Mouse (Mus musculus): Measurements from ENCODE around the gene Aldh9a1.
"Not testable (repeated sequence)": the region's sequence is repeated elsewhere in the genome, so short reads cannot be mapped to it uniquely, and the experiment has no call there.

Gene Aldh9a1

DNA sequence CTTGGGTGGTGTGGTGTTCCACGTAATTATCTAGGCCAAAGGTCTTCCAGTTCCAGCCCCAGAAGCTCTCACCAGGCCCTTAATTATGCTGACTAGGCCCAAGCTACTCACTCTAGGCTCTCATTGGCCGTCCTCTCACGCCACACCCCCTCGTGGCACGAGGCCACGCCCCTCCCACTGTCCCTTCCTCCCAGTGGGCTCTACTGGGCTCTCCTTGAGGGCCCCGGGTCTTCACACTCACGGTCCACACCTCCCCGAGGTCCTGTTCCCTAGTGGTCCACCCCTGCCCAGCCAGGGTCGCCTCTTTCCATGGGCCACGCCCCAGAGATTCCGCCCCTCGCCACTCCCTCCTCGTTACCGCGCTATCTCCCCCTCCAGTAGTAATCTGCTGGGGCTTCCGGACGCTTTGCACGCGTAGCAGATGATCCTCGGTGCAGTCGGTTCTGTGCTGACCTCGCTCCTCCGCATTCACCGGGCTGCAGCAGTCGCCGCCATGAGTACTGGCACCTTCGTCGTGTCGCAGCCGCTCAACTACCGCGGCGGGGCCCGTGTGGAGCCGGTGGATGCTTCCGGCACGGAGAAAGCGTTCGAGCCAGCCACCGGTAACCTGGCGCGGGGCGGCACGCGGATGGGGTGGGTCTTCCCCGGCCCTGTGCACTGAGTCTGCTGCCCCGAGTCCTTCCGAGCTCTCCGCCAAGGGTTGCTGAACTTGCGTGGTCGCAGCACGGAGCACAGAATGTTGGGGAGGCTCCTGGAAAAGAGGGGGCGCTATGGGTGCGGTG, at the start of gene Aldh9a1:
Aldh9a1 (plus strand) TSS at position 177 of the 782 bp plus-strand sequence.
- in situ Hi-C loops (cut with MboI) = no loop called here

DNA sequence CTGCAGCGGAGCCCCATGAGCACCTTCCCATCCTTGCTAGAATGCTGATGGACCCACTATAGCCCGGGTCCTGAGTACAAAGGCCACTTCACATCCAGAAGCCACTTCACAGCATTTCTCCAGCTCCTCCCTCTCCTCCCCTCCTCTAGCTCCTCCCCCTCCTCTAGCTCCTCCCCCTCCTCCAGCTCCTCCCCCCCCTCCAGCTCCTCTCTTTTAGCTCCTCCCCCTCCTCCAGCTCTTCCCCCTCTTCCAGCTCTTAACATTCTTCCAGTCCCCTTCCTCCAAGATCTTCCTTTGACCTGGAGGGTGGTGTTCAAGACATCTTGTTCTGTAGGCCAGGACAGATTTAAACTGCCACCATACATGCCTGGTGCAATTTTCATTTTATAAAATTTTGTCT, 49.7 kb upstream of the Aldh9a1 start:
- in situ Hi-C loops (cut with MboI) = no loop called here

DNA sequence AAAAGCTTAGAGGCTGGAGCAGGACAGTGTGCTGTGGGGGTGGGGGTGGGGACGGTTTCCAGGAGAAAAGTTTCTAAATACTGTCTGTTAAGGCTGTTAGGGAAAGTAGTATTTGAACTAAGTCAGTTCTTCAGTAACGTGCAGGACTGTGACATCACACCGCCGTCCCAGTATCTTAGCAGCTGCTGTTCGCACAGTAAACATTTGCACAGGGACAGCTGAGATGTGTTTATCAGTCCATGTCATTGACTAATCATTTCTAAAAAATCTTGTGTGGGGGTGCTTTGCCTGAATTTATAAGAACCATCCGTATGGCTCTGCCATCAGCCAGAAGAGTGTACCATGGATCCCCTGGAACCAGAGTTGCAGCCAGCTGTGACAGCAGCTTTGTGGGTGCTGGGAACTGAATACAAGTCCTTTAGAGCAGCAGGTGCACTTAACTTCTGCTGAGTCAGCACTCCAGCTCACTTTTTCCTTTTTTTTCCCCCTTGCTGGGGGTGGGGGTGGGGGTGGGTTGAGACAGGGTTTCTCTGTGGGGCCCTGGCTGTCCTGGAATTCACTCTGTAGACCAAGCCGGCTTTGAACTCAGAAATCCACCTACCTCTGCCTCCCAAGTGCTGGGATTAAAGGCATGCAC, 44.2 kb upstream of the Aldh9a1 start:
- in situ Hi-C loops (cut with MboI) = no loop called here

DNA sequence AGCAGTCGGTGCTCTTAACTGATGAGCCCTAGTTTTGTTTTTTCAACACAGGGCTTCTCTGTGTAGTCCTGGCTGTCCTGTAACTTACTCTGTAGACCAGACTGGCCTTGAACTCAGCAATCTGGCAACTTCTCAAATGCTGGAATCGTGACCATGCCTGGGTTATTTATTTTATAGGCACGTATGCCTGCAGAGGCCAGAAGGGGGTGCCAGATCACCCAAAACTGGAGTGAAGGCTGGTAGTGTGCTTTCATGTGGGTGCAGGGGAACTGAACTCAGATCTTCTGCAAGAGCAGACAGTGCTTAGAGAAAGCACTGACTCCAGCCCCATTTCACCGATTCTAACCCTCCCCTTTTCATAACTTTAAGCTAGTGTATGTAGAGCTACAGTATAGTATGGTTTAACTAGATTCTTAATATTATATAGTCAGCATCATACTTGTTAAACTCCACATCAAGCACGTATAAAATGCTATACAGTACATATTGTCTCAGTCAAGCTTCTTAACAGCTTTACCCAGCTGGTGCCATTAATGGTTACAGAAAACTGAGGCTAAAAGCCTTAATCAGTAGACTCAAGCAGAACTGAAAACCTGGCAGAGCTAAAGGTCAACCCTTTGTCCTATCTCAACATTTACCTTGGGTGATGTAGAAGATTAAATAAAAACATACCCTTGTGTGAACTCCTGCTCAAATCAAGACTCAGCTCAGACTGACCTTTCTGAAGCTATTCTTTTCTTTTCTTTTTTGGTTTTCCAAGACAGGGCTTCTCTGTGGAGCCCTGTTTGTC, 43.1 kb upstream of the Aldh9a1 start:
- in situ Hi-C loops (cut with MboI) = no loop called here

DNA sequence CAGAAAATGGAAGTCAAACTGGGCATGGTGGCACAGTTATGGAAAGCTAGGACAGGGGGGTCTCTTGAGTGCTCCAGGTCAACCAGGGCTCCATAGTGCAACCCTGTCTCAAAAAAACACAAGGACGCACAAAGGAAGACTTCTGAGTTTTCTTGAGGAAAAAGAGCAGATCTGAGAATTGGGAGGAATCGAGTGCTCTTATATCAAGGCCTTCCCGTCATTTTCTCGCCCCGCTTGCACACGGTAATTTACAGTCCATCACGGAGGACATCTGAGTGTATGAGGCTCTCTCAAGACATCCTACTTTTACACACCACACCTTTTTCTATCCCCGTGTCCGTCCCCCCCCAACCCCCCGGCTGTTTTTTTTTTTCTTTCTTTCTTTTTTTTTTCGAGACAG, 42.1 kb upstream of the Aldh9a1 start:
- in situ Hi-C loops (cut with MboI) = no loop called here

DNA sequence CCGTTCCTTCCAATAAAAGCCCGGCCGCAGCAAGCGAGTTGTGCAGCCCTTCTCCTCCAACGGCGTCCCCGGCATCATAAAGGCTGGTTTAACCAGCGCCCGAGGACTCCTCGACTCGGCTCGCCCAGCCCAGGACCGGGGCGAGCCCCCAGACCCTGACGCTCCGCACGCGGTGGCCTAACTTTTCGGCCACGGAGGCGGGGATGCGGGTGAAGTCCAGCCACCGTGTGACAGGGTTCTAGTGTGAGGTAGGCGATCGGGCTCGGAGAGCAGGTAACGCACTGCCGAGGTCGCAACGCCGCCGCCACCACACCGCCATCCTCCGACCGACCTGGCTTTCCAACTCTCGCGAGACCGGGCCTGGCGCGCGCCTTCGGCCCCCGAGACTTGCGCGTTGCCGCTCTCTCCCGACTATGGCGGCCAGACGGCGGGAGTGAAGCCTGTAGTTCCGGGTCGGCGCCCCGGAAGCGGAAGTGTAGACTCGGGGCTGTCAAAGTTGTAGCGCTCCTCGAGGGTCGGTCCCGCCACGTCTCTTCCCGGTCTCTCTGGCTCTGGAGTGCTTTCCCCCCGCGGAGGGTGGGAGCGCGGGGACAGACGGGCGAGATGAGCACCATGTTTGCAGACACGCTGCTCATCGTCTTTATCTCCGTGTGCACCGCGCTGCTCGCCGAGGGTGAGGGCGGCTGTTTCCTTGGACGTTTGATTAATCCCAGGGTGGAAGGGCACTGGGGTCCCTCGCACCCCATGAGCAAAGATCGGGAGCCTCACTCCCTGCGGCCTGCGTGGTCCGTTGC, 41.3 kb upstream of the Aldh9a1 start, which contains the start of gene Tmco1:
Tmco1 (plus strand) TSS at position 118 of the 794 bp plus-strand sequence.
- in situ Hi-C loops (cut with MboI) = no loop called here

DNA sequence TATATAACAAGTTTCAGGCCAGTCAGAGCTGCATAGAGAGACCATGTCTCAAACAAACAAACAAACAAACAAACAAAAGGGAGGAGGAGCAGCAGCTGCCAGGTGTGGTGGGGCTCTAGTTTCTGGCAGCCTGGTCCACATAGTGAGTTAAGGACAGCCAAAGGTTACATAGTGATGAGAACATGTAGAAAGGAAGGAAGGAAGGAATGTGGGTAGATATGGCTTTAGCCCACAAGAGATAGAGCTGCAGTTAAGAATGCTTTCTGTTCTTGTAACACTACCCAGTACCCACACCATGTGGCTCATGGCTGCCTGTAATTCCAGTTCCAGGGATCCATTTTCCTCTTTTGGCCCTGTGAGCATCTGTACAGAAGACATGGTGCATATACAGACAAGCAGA, 37.4 kb upstream of the Aldh9a1 start:
- in situ Hi-C loops (cut with MboI) = no loop called here

DNA sequence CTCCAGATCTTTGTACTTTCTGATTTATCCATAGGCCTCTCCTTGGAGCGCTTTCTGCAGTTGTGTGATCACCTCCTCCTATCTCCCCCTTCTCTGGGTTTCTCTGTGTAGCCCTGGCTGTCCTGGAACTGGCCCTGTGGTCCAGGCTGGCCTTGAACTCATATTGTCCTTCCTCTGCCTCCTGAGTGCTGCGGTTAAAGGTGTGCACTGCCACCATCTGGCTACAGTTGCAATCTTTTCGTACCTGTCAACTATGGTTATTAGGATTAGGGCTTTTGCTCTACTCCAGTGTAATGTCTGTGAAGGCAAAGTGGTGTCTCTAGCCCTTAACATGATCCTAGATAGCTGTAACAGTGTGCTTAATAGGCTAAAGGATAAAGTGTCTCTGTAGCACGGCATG, 36.6 kb upstream of the Aldh9a1 start:
- in situ Hi-C loops (cut with MboI) = no loop called here

DNA sequence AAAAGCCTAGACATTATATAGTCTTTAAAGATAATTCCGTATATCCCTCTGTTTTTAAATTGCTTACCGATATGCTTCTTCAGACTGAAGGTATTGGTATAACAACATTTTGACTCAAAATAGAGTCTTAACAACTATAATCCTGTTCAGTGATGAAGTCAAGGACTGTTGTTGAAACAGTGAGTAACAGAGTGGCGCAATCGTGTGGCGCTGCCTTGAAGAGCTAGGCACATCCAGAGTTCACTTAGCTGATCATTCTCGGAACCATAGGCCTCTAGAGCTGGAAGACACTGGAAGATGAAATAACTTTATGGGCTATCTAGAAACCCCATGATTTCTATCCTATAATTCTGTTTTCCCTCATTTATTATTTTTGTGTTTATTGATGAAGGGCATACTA, 28.1 kb upstream of the Aldh9a1 start:
- in situ Hi-C loops (cut with MboI) = no loop called here

DNA sequence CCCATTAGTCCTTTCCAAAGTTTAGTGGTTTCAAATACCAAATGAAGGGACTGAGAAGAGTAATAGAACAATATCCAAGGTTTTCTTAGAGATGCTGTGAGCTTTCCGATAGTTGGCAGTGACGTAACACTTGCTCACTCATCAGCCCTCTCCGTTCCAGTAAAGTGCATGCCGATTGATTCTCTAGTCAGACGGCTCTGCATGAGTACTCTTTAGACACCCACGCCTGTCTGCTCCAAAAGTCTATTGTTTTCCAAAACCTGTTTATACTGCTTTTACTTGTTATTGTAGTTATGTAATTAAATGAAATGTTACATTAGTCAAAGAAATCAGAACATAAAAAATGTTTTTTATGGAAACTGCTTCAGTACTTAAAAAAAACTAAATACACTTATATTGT, 21.0 kb upstream of the Aldh9a1 start:
- in situ Hi-C loops (cut with MboI) = no loop called here

DNA sequence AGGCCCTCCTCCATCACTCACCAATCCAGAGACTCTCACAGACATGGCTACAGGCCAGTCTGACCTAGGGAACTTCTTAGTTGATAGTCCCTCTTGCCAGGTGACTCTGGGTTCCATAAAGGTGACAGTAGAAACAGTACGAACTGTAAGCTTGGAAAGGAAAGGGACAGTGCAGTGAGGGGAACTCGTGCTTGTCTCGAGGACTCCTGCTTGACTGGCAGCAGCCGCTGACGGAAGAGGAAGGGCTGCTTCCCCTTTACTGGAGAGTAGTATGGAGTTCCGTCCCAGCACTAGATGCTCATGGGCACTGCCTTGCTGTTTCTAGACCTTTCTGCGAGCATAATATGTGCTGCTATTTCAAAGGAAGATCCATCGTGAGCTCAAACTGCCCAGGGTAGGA, 18.7 kb upstream of the Aldh9a1 start:
- in situ Hi-C loops (cut with MboI) = no loop called here

DNA sequence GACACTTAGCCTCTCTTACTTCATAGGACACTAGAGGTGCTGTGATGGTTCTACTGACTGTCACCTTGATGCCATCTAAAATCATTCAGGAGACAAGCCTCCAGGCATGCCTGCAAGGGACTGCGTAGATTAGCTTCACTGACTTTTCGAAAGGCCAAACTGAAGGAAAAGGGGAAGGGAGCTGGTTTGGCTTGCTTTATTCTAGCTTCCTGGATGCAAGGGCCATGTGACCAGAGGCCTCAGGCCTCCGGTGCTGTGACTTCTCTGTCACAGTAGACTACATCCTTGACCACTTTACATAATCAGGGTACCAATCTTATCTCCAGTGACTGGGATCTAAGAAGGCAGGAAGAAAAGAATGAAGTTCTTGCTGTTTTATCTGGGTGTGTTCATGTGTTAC, 13.4 kb upstream of the Aldh9a1 start:
- in situ Hi-C loops (cut with MboI) = no loop called here

DNA sequence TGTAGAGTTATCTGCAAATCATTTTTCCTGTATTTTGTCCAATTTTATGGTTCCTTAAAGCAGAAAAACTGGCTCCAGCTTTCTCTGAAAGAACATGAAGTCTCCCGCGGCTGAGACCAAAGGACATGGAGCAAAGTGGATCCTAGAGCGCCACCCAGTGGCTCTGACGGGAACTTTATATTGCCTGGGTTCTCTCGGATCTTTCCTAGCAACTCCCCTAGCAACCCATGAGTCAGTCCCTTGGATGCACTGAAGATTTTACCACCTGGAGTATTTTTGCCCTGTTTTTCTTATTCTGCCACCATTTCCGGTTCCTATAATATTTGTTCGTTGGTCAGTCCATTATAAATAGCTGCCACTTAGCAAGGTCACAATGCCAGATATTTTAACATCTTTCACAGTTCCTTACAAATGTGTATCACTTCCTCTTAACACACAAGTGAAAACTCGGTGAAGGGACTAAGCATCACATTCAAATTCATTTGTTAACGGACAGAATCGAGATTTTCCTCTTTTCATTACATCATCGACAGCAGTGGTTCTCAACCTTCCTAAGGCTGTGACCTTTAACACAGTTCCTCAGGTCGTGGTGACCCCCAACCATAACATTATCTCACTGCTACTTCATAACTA, 12.2 kb upstream of the Aldh9a1 start:
- in situ Hi-C loops (cut with MboI) = no loop called here

DNA sequence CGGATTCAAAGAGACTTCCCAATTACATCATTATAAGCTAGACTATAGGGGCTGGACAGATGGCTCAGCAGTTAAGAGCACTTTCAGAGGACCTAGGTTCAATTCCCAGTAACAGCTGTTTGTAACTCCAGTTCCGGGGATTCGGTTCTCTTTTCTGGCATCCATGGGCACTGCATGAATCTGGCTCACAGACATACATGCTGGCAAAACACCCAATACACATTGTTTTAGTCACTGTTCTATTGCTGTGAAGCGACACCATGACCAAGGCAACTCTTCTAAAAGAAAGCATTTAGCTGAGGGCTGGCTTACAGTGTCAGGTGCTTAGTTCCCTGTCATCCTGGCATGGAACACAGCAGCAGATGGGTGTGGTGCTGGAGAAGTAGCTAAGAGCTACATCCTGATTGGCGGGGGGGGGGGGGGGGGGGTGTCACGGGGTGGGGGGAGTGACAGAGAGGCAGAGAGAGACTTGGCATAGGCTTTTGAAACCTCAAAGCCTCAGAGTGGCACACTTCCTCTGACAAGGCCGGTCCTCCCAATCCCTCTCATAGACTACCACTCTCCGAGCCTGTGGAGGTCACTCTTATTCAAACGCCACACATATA, 10.5 kb upstream of the Aldh9a1 start:
- in situ Hi-C loops (cut with MboI) = no loop called here

DNA sequence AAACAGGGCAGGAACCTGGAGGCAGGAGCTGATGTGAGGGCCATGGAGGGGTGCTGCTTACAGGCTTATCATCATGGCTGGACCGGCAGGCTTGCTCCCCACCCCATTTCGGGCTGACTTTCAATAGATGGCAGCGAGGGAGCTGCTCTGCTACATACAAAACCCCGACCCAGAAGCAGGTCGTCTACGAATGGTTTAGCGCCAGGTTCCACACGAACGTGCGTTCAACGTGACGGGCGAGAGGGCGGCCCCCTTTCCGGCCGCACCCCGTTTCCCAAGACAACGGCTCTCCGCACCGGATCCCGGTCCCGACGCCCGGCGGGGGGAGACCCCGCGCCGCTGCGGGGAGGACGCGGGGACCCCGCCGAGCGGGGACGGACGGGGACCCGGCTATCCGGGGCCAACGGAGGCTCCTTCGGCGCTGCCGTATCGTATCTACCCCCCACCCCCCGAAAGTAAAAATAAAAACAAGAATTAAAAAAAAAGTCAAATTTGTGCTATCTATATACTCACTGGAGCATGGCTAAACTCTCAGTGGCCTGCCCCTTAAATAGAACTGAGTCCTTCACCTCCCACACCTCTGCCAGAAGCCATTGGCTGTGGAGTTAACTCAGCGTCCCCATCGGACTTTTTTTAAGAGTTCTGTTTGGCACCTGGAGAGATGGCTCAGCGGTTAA, 9.5 kb upstream of the Aldh9a1 start:
- in situ Hi-C loops (cut with MboI) = no loop called here

DNA sequence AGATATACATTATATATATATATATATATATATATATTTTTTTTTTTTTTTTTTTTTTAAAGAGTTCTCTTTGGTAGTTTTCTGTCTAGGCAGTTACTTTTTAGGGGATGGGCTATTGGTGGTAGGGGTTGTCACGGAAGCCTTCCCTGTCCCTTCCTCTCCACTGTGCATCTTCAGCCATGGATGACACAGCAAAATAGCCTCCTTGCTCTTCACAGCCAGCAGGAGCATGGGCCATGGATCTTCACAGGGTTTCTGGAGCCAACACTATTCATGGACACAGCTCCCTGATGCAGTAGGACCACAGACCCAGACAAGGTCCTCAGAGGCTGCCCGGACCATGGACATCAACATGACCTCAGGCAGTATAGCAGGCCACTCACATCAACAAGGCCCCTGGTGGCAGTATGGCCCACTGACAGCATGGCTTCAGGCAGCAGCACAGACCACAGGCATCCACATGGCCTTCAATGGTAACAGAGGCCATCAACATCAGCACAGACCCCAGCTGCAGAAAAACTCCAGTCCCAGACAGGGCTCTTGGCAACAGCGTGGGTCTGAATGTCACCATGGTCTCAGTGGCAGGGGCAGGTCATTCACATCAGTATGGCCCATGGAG, 8.8 kb upstream of the Aldh9a1 start:
- in situ Hi-C loops (cut with MboI) = no loop called here

DNA sequence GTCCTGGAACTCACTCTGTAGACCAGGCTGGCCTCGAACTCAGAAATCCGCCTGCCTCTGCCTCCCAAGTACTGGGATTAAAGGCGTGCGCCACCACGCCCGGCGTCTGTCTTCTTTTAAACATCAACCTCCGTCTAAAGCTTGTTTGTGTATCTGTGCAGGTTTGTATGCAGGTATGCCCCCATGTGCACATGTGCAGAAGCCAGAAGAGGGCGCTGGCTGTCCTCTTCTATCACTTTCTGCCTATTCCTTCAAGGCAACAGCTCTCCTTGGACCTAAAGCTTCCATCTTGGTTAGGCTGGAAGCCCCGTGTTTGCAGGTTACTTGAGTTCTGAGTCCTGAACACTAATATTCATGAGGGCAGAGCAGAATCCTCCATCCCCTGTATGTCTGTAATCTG, 7.0 kb upstream of the Aldh9a1 start:
- in situ Hi-C loops (cut with MboI) = no loop called here

DNA sequence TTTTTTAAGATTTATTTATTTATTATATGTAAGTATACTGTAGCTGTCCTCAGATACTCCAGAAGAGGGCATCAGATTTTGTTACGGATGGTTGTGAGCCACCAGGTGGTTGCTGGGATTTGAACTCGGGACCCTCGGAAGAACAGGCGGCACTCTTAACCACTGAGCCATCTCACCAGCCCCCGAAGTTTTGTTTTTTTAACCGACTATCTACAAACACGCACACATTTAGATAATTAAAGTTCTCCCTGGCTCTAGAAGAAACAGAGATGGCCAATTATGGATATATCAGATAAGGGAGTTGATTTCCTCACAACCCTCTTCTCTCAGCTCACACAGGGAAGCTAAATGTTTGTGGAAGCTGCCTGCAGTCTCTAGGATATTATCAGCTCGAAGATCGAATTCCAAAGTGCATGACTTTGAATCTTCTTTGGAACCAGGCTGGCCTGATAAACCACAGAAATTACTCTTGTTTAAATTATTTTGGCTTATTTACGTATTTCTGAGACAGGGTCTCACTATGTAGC, 3.7 kb upstream of the Aldh9a1 start:
- in situ Hi-C loops (cut with MboI) = not testable (repeated sequence)

DNA sequence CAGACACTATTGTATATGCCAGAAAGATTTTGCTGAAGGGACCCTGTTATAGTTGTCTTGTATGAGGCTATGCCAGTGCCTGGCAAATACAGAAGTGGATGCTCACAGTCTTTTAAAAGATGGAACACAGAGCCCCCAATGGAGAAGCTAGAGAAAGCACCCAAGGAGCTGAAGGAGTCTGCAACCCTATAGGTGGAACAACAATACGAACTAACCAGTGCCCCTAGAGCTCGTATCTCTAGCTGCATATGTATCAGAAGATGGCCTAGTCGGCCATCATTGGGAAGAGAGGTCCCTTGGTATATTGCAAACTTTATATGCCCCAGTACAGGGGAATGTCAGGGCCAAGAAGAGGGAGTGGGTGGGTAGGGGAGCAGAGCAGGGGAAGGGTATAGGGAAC, 585 bp upstream of the Aldh9a1 start:
- in situ Hi-C loops (cut with MboI) = not testable (repeated sequence)

Measured in mature B cell (primary cell).